Mouse (Mus musculus) forebrain, embryonic 13.5 days (tissue): ENCODE measurements at regions not wholly inside any gene's neighbourhood (a gene's known extent, or its start where the extent isn't known, plus 50 kb on each side); places are given as distances from the start of the nearest gene placed in this dataset.

Source experiments
- ATAC-seq: fragments of 200-750 bp; cut with Nextera tagmentation; 2 replicates; pipeline ENCODE4 v1.8.0; 2017
- H3K27ac ChIP-seq: fragments of 300-500 bp; sonication (generic); 2 replicates; pipeline ENCODE4 v1.5.1; 2015; ENCODE audit warnings: inconsistent platforms, mild to moderate bottlenecking, moderate library complexity
- H3K27me3 ChIP-seq: fragments of 300-500 bp; sonication (generic); 2 replicates; pipeline ENCODE4 v1.6.1; 2015; ENCODE audit warnings: mild to moderate bottlenecking, inconsistent platforms
- H3K36me3 ChIP-seq: fragments of 300-500 bp; sonication (generic); 2 replicates; pipeline ENCODE4 v1.6.1; 2015; ENCODE audit warnings: mild to moderate bottlenecking, inconsistent platforms; ENCODE audit not compliant: poor library complexity, severe bottlenecking
- H3K4me1 ChIP-seq: fragments of 300-500 bp; sonication (generic); 2 replicates; pipeline ENCODE4 v1.6.1; 2015; ENCODE audit warnings: inconsistent platforms
- H3K4me2 ChIP-seq: fragments of 300-500 bp; sonication (generic); 2 replicates; pipeline ENCODE4 v1.6.1; 2015; ENCODE audit warnings: inconsistent platforms, mild to moderate bottlenecking, moderate library complexity
- H3K4me3 ChIP-seq: fragments of 300-500 bp; sonication (generic); 2 replicates; pipeline ENCODE4 v1.5.1; 2015; ENCODE audit warnings: mild to moderate bottlenecking, inconsistent platforms
- H3K9ac ChIP-seq: fragments of 300-500 bp; sonication (generic); 2 replicates; pipeline ENCODE4 v1.6.1; 2015; ENCODE audit warnings: mild to moderate bottlenecking, inconsistent platforms
- H3K9me3 ChIP-seq: fragments of 300-500 bp; sonication (generic); replicated peaks from 2 replicates; pipeline ENCODE4 v1.6.1; 2016; ENCODE audit warnings: inconsistent platforms
- WGBS: fragments of 180-500 bp; shearing (Covaris S2); methylation state at CpG from one replicate; pipeline ENCODE4 v1.1.7; 2015; 5-methylcytosine and 5-hydroxymethylcytosine counted together

DNA sequence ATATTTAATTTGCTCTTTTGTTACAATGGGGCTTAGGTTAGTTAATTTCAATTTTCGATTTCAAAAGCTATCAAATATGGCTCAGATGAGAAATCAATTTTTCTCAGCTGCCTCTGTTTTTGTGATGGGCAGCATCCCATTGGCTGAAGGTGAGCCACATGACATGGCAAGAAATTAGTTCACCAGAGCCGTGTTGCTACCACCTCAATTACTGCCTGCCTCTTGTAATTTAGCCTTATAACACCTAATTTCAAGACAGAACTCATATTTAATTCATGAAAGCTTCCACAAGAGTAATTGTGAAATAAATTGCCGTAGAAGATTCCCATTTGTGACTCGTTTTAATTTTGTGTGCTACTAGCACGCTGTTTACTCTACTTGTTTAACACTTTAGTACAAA lies 262.9 kb downstream of the Nr2f2 start:
- WGBS: 21% methylated on average over 5 of the region's 5 CpGs
- H3K27ac ChIP-seq: peak overlapping the region; percentile 84
- H3K4me3 ChIP-seq: no peak overlapping the region
- peaks cover 29% of the 10 kb centered on the region for H3K4me1 ChIP-seq
- H3K9me3 ChIP-seq: no peaks in the 10 kb centered on the region
- H3K27me3 ChIP-seq: peaks cover 14% of the 10 kb centered on the region
- peak; percentile 76 for ATAC-seq
- H3K4me2 ChIP-seq: peak overlapping the region; percentile 11; the same call in 1 of the 2 replicates
- H3K36me3 ChIP-seq: no peaks in the 10 kb centered on the region
- H3K9ac ChIP-seq: no peak overlapping the region

DNA sequence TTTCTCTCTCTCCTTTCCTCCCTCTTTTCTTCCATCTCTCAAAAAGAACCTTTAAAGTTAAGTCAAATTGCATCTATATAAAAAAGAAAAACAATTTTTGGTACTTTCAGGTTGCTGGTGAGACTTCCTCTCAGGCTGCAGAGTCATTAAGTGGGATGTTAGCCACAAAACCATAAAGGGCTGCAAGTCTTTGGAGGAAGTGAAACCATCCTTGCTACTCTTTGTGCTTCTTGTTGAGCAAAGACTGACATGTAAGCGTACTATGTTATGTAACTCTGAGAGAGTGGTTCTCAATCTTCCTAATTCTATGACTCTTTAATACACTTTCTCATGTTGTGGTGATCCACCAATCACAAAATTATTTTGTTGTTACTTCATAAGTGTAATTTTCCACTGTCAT lies 267.5 kb downstream of the Nr2f2 start:
- 0 out of 2 replicates have a peak, but pooled peaks cover 3% of the 10 kb centered on the region for H3K9me3 ChIP-seq
- peaks cover 13% of the 10 kb centered on the region for H3K4me1 ChIP-seq
- no peak overlapping the region for H3K9ac ChIP-seq
- no peak overlapping the region for H3K27ac ChIP-seq
- H3K36me3 ChIP-seq: no peaks in the 10 kb centered on the region
- no peak overlapping the region for H3K4me3 ChIP-seq
- H3K27me3 ChIP-seq: peaks cover 28% of the 10 kb centered on the region
- WGBS: 94% methylated on average over 1 of the region's 1 CpGs
- ATAC-seq: no peak
- no peak overlapping the region for H3K4me2 ChIP-seq

DNA sequence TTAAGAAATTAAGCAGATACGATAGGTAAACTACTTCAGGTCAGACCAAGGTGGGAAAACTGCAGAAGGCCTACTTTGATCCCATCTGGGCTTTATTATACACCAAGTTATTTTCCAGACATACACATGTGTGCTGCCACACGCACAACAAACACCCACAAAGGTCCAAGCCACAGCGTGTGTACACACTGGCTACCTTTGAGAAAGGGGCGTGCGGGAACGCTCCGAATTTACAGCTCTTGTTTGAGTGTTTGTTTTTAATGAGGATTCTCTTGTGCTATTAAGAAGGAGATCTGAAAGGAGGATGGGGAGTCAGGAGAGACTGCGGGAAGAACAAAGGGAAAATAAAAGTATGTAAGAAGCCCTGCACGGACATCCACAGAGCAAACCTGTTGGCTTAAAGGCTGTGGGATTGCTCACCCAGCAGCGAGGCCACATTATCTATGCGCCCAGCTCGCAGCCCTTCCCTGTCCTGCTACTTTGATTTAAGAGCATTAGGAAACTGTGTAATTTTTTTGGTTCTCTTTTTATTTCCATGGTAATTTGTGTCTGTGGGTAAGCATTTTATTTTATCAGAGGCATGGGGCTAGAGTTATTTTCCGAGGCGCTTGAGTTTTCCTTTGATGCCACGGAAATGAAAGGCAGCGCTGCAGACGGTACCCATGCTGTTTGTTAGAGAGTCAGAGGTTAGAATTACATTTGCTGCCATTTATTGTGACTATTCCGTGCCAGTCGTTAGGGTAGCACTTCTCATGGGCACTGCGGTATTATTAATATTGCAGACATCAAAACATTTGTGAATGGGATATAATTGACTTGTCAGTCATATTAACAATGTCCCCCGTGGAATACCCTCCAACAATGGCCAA lies 272.4 kb downstream of the Nr2f2 start:
- H3K4me1 ChIP-seq: peaks cover 14% of the 10 kb centered on the region
- H3K4me3 ChIP-seq: no peak overlapping the region
- 37% methylated on average over 21 of the region's 21 CpGs for WGBS
- no peak overlapping the region for H3K27ac ChIP-seq
- ATAC-seq: peak; percentile 57; the same call in 1 of the 2 replicates
- peaks cover 12% of the 10 kb centered on the region; the same call in 1 of the 2 replicates for H3K9me3 ChIP-seq
- H3K4me2 ChIP-seq: peak overlapping the region; percentile 16
- no peaks in the 10 kb centered on the region for H3K36me3 ChIP-seq
- peak overlapping the region; percentile 12; the same call in 1 of the 2 replicates for H3K9ac ChIP-seq
- peaks cover 42% of the 10 kb centered on the region for H3K27me3 ChIP-seq

DNA sequence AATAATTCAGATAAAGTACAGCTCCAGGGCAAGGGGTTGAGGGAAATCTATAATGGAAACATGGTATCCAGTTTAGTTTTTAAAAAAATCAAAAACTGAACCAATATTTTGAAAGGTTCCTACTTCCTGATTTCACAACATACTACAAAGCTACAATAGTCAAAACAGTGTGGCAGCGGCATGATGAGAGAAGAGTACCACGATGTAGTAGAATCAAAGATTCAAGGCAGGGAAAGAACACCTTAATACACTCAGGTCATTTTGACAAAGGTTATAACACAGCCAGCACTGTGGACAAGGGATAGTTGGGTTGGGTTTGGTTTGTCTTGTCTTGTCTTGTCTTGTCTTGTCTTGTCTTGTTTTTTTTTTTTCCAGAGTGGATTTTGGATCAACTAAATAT lies 274.4 kb downstream of the Nr2f2 start:
- no peak for ATAC-seq
- no peak overlapping the region for H3K27ac ChIP-seq
- 97% methylated on average over 2 of the region's 2 CpGs for WGBS
- H3K27me3 ChIP-seq: peaks cover 35% of the 10 kb centered on the region
- H3K4me3 ChIP-seq: no peak overlapping the region
- H3K9me3 ChIP-seq: peaks cover 8% of the 10 kb centered on the region; the same call in 1 of the 2 replicates
- H3K36me3 ChIP-seq: no peaks in the 10 kb centered on the region
- H3K4me1 ChIP-seq: peaks cover 16% of the 10 kb centered on the region
- no peak overlapping the region for H3K9ac ChIP-seq
- no peak overlapping the region for H3K4me2 ChIP-seq

DNA sequence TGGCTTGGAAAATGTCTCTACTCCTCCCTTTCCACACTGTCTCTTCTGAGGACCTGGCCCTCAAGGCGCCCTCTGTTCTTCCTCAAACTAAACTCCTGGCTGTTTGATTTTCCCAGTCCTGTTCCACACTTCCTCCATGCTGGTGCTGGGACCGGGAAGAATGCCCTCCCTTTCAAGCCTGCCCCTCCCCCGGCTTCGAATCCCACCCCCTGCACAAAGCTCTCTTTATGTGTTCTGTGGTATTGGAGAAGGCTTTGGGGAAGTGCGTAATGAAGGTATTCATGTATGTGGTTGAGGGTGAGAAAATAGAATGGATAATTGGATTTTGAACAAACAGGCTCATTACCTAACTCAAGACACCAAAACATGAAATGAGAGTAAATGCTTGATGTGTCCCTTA lies 277.4 kb downstream of the Nr2f2 start:
- Histone ChIP-seq H3K4me2 (no peak overlapping the region), H3K27ac (no peak overlapping the region), H3K4me1 (peaks cover 12% of the 10 kb centered on the region), H3K27me3 (peaks cover 44% of the 10 kb centered on the region), H3K9ac (no peak overlapping the region), H3K4me3 (no peak overlapping the region), H3K9me3 (peaks cover 8% of the 10 kb centered on the region), H3K36me3 (no peaks in the 10 kb centered on the region)
- ATAC-seq: peak; percentile 77; the same call in 1 of the 2 replicates
- 7% methylated on average over 5 of the region's 5 CpGs for WGBS

DNA sequence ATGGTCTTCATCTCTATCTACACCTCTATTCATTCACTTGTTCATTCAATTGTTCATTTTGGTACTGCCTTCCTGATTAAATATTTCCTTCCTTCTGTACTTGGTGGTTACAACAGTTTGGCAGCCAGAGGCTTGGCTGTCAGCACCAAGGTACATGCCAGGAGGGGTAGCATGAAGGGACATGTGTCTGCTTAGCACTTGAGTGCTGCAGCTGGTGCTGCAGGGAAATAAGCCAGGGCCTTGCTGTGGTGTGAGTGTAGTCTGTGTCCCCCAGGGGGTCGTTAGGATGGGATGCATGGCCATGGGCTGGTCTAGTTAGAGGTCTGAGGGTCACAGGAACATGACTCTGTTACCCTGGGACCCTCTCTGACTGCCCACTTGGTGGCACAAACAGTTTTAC lies 296.9 kb downstream of the Nr2f2 start:
- H3K36me3 ChIP-seq: no peaks in the 10 kb centered on the region
- H3K9me3 ChIP-seq: no peaks in the 10 kb centered on the region
- peaks cover 15% of the 10 kb centered on the region for H3K4me1 ChIP-seq
- H3K27ac ChIP-seq: no peak overlapping the region
- WGBS: 23% methylated on average over 1 of the region's 1 CpGs
- peaks cover 16% of the 10 kb centered on the region for H3K27me3 ChIP-seq
- ATAC-seq: peak; percentile 54; the same call in 1 of the 2 replicates
- H3K9ac ChIP-seq: no peak overlapping the region
- H3K4me3 ChIP-seq: no peak overlapping the region
- no peak overlapping the region for H3K4me2 ChIP-seq

DNA sequence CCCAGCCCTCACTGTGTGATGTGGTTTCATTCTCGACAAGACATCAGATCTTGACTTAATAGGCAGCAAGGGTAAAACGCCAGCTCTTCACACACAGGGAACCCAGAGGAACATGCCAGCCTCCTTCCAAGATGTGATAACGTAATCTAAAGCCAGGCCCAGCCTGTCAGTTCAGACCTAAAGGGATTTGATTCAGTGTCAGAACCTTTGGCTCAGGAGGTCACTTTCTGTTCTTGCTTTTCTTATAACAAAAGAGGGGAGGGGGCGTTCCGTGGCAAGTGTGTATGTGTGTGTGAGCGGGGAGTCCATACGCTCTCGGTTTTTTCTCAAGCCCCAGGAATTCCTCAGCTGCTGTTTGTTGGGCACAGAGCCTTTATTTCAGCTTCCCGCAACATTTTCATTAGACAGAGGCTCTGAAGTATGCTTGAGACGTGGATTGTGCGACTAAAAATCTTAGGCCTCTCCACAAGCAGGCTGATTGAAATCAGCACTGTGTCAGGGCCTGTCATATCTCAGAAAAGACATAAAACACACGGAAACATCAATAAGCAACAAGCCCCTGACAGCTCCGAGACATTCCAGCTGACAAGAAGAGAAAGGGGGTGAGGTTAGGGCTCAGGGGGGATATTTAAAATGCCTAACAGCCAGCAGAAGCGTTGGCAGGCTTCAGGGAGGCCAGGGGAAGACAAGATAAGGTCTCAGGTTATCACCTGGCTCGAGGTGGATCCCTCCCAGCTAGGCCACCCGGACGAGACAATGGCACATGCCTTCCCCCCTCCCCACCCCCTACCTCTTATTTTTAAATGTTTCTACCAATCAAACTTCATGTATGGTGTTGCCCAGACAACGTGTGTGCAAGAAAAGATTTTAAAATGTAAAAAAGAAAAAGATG lies 298.5 kb downstream of the Nr2f2 start:
- Histone ChIP-seq H3K36me3 (no peaks in the 10 kb centered on the region), H3K4me2 (peak overlapping the region; percentile 37), H3K9ac (peak overlapping the region; percentile 3; the same call in 1 of the 2 replicates), H3K4me3 (no peak overlapping the region), H3K4me1 (peaks cover 15% of the 10 kb centered on the region), H3K27ac (peak overlapping the region; percentile 68), H3K9me3 (no peaks in the 10 kb centered on the region), H3K27me3 (peaks cover 20% of the 10 kb centered on the region)
- peak; percentile 78 for ATAC-seq
- WGBS: 14% methylated on average over 18 of the region's 18 CpGs

DNA sequence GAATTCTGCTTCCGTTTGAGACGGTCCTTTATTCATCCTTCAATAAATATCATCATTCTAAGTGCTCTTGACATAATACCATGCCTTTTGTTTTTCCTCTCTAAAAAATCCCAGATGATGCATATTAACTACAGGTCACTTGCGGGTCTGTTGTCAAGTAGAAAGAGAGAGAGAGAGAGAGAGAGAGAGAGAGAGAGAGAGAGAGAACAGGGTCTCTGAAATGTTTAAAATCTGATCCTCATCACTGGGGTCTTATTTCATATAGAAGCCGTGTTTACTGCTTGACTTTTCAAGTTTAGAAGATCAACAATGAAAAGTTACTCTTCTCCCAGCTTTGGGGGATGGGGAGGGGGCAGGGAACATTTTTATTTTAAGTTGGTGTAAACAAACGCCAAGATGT lies 299.5 kb downstream of the Nr2f2 start:
- Histone ChIP-seq H3K27ac (peak overlapping the region; percentile 68; the same call in 1 of the 2 replicates), H3K9me3 (no peaks in the 10 kb centered on the region), H3K9ac (no peak overlapping the region), H3K4me3 (no peak overlapping the region), H3K36me3 (no peaks in the 10 kb centered on the region), H3K27me3 (peaks cover 22% of the 10 kb centered on the region), H3K4me1 (peaks cover 15% of the 10 kb centered on the region), H3K4me2 (no peak overlapping the region; the same call in 1 of the 2 replicates)
- no peak for ATAC-seq
- 72% methylated on average over 5 of the region's 5 CpGs for WGBS

DNA sequence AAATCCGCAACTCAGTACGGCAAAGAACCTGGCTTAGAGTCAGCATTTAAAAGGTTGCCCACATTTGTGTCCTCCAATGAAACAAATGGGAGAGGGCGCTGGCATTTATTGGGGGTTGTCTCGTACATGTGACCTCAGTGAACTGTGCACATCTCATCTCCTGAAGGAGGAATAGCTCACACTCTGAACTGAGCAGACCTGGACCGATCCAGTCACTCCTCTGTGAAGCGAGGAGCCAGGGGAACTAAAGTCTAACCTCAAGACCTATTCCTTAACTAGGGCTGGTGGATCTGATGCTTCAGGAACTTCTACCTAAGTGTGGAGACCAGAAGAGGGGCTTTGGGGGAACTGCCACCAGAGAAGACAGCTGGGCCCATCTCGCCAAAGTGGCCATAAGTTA lies 300.1 kb downstream of the Nr2f2 start:
- ATAC-seq: no peak
- Histone ChIP-seq H3K4me3 (no peak overlapping the region), H3K4me2 (no peak overlapping the region), H3K9me3 (no peaks in the 10 kb centered on the region), H3K9ac (no peak overlapping the region), H3K27me3 (peaks cover 29% of the 10 kb centered on the region), H3K4me1 (peaks cover 15% of the 10 kb centered on the region), H3K27ac (no peak overlapping the region), H3K36me3 (no peaks in the 10 kb centered on the region)
- WGBS: 93% methylated on average over 7 of the region's 7 CpGs

DNA sequence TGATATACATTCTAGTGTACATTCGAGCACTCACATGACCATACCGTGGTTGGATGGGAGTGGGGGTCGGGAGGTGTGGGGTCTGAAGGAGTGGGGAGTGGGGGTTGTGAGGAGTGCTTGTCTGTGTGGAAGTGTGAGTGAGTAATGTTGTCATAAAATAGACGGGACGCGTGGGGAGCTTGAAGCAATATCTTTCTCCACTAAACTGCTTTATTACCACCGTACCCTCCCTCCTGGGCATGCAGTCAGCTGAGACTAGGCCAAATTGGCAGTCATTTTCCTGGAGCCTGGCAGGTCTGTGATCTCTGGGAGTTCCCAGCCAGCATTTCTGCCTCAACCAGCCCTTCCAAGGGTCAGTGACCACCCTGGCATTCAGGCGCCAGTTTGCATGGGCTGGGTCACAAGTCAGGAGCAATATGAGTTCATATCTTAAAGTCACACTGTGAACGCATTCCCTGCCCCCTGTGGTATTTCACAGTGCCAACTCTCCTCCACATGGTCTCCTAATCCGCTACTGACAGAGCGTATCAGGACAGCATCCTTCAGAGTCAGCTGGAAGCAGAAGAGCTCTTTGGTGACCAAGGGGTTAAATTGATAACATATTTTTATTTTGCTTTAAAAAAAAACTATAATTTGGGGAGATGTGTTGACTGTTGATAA lies 300.9 kb downstream of the Nr2f2 start:
- no peak overlapping the region for H3K9ac ChIP-seq
- 86% methylated on average over 11 of the region's 11 CpGs for WGBS
- no peak for ATAC-seq

DNA sequence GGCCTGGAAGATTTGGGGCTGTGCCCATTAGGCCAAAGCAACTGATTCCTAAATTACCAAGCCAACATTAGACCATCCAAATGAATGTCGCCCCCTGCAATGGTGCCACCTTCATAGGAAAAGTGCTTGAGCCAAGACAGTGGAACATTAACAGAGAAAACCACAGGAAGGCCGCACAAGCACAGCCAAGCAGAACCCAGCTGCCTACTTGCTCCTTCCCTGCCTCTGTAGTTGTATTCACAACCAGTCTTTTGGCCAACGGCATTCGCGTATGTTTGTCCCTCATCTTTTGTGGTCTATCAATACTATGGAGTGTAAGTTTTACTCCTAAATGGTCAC lies 319.2 kb downstream of the Nr2f2 start:
- Histone ChIP-seq H3K36me3 (no peaks in the 10 kb centered on the region), H3K27ac (no peak overlapping the region), H3K4me1 (peaks cover 7% of the 10 kb centered on the region; the same call in 1 of the 2 replicates), H3K27me3 (no peaks in the 10 kb centered on the region), H3K4me3 (no peak overlapping the region), H3K9me3 (no peaks in the 10 kb centered on the region; the same call in 1 of the 2 replicates), H3K9ac (no peak overlapping the region), H3K4me2 (no peak overlapping the region)
- WGBS: 93% methylated on average over 5 of the region's 5 CpGs
- no peak for ATAC-seq

More for the DNA sequence above, 300.9 kb downstream of the Nr2f2 start:
- Histone ChIP-seq H3K36me3 (no peaks in the 10 kb centered on the region), H3K9me3 (no peaks in the 10 kb centered on the region), H3K4me3 (no peak overlapping the region), H3K27ac (no peak overlapping the region), H3K27me3 (peaks cover 35% of the 10 kb centered on the region), H3K4me2 (no peak overlapping the region), H3K4me1 (peaks cover 15% of the 10 kb centered on the region)
